Mouse (Mus musculus) E14TG2a.4 (cell line): ENCODE results near the gene Prpf38b.

Experiments used
- H3K27me3 ChIP-seq: 2 replicates; pipeline ENCODE4 v1.6.1; 2014; ENCODE audit warnings: low read length, control low read depth; ENCODE audit not compliant: insufficient read depth
- H3K36me3 ChIP-seq: 2 replicates; pipeline ENCODE4 v1.6.1; 2014; ENCODE audit warnings: low read length, control low read depth; ENCODE audit not compliant: insufficient read depth
- H3K4me1 ChIP-seq: replicated peaks from 2 replicates; pipeline ENCODE4 v1.6.1; 2014; ENCODE audit warnings: low read depth, low read length, control low read depth
- H3K4me3 ChIP-seq: replicated peaks from 2 replicates; pipeline ENCODE4 v1.5.1; 2014; ENCODE audit warnings: mild to moderate bottlenecking, low read length
- H3K9me3 ChIP-seq: 2 replicates; pipeline ENCODE4 v1.6.1; 2014; ENCODE audit warnings: low read length, control low read depth
- CTCF ChIP-seq: conservative IDR thresholded peaks from 2 replicates; pipeline ENCODE4 v1.5.1; 2014; ENCODE audit warnings: low read length
- NANOG ChIP-seq: IDR thresholded peaks from 2 replicates; pipeline ENCODE4 v1.6.1; 2014; ENCODE audit warnings: borderline replicate concordance, low read length, mixed read lengths
- POU5F1 ChIP-seq: IDR thresholded peaks from 2 replicates; pipeline ENCODE4 v1.6.1; 2014; ENCODE audit warnings: low read length, borderline replicate concordance

The Prpf38b gene

GRCm38 (mm10) chr3:108933557-108933956, 22.0 kb upstream of the Prpf38b start:
- H3K4me1 ChIP-seq = no peaks in the 10 kb centered on the region
- no peaks in the 10 kb centered on the region for H3K36me3 ChIP-seq
- H3K9me3 ChIP-seq = peaks cover 9% of the 10 kb centered on the region
- TF ChIP-seq POU5F1 = no peak
- no peak for TF ChIP-seq NANOG
- TF ChIP-seq CTCF = no peak
- peaks cover 2% of the 10 kb centered on the region for H3K27me3 ChIP-seq
- no peak overlapping the region for H3K4me3 ChIP-seq

- Histone ChIP-seq H3K4me3 (no peak overlapping the region), H3K36me3 (no peaks in the 10 kb centered on the region), H3K4me1 (peaks cover 4% of the 10 kb centered on the region), H3K27me3 (no peaks in the 10 kb centered on the region; the same call in 1 of the 2 replicates), H3K9me3 (no peaks in the 10 kb centered on the region)
- TF ChIP-seq CTCF (no peak), POU5F1 (no peak), NANOG (no peak)
Measured at GRCm38 (mm10) chr3:108926308-108926707, 14.8 kb upstream of the Prpf38b start.

DNA sequence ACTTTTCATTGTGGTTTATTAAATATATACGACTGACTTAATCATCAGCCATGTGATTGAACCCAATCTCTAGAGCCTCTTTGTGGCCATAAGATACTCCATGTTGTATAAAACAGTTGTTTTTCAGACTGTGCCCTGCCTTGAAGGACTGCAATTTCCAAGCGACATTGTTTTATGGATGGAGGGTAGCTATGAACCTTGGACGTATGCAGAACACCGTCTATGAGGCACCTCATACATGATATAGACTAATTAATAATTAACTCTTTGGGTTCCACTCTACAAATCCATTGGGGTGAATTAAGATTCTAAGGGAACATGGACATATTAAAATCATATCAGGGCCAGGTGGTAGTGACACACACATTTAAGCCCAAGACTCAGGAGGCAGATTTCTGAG, 14.2 kb upstream of the Prpf38b start:
- no peak overlapping the region for H3K4me3 ChIP-seq
- no peaks in the 10 kb centered on the region for H3K9me3 ChIP-seq
- TF ChIP-seq POU5F1 = no peak
- no peak for TF ChIP-seq CTCF
- TF ChIP-seq NANOG = no peak
- no peaks in the 10 kb centered on the region for H3K27me3 ChIP-seq
- no peaks in the 10 kb centered on the region for H3K36me3 ChIP-seq
- H3K4me1 ChIP-seq = peaks cover 4% of the 10 kb centered on the region

- peaks cover 6% of the 10 kb centered on the region for H3K4me1 ChIP-seq
Measured at GRCm38 (mm10) chr3:108921822-108922221, 10.3 kb upstream of the Prpf38b start.

DNA sequence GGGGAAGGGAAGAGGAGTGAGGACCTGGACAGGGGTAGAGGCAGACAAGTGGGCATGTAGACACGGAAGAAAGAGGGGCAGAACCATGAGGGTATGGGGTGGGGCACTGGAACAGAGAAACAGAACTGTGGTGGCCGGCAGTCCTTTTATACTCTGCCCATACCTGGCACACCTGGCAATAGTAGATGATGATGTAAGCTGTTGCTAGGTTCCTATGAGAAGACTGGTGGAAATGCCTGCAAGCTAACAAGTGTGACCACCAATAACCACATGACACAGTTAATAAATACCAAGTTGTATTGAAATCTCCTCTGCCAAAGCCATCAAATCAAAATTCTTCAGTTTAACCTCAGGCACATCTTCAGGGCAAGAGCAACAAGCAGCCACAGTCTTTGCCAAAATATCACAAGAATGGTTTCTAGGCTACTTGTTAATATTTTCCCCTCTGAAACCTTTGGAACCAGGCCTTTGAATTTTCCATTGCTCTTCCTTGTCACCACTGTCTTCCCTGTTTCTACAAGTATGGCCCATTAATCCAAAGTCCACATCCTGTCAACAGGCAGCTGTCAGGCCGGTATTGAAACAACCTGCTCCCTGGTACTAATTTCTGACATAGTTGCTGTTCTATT, 9.0 kb upstream of the Prpf38b start:
- no peak overlapping the region for H3K4me3 ChIP-seq
- H3K9me3 ChIP-seq = no peaks in the 10 kb centered on the region
- no peak for TF ChIP-seq POU5F1
- TF ChIP-seq CTCF = no peak
- no peak for TF ChIP-seq NANOG
- 0 out of 2 replicates have a peak, but pooled peaks cover 2% of the 10 kb centered on the region for H3K4me1 ChIP-seq
- H3K36me3 ChIP-seq = no peaks in the 10 kb centered on the region
- H3K27me3 ChIP-seq = 0 out of 2 replicates have a peak, but pooled peaks cover 2% of the 10 kb centered on the region

More at GRCm38 (mm10) chr3:108921822-108922221, 10.3 kb upstream of the Prpf38b start:
- H3K36me3 ChIP-seq = no peaks in the 10 kb centered on the region
- TF ChIP-seq NANOG = no peak
- no peak for TF ChIP-seq CTCF
- 0 out of 2 replicates have a peak, but pooled peaks cover 2% of the 10 kb centered on the region for H3K27me3 ChIP-seq
- no peak overlapping the region for H3K4me3 ChIP-seq
- no peaks in the 10 kb centered on the region for H3K9me3 ChIP-seq

DNA sequence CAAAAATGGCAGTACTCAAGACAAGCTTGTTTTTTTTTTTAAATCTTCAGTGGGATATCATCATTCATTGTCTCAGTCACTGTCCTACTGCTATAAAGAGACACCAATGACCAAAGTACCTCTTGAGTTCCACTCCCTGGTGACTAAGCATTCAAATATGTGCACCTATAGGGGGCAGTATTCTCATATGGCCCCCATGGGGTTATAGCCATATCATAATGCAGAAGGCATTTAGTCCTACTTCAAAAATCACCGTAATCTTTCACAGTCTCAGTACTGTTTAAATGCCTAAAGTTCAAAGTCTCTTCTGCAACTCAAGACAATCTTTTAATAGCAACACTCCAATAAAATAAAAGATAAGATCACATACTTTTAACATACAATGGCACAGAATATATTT, 7.3 kb upstream of the Prpf38b start:
- TF ChIP-seq CTCF (no peak; the same call in 1 of the 2 replicates), NANOG (no peak), POU5F1 (no peak)
- Histone ChIP-seq H3K4me1 (peaks cover 11% of the 10 kb centered on the region), H3K4me3 (no peak overlapping the region), H3K36me3 (no peaks in the 10 kb centered on the region), H3K27me3 (0 out of 2 replicates have a peak, but pooled peaks cover 2% of the 10 kb centered on the region), H3K9me3 (no peaks in the 10 kb centered on the region)

DNA sequence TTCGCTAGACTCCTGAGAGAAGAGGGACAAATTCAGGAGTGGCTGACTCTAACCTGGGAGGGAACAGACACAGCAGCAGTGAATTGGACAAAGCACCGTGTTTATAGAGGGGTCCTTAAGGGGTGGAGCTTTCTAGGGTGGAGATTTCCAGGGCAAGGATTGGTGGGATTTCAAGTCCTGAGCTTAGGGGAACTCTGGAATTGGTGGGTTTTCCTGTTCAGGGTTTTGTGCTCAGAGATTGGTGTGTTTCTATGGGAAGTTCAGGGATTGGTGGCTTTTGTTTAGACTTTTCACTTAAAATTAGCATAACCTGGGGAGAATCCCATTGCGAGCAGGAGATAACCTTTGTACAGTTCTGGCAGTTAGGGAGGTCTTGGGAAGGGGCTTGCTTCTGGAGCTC, 6.5 kb upstream of the Prpf38b start:
- Histone ChIP-seq H3K36me3 (no peaks in the 10 kb centered on the region), H3K4me1 (peaks cover 17% of the 10 kb centered on the region), H3K4me3 (no peak overlapping the region), H3K9me3 (no peaks in the 10 kb centered on the region), H3K27me3 (0 out of 2 replicates have a peak, but pooled peaks cover 2% of the 10 kb centered on the region)
- no peak for TF ChIP-seq CTCF
- no peak for TF ChIP-seq NANOG
- TF ChIP-seq POU5F1 = no peak

- no peaks in the 10 kb centered on the region for H3K36me3 ChIP-seq
- no peaks in the 10 kb centered on the region for H3K9me3 ChIP-seq
- H3K27me3 ChIP-seq = 0 out of 2 replicates have a peak, but pooled peaks cover 2% of the 10 kb centered on the region
- peaks cover 27% of the 10 kb centered on the region for H3K4me1 ChIP-seq
- no peak overlapping the region for H3K4me3 ChIP-seq
- no peak for TF ChIP-seq CTCF
- TF ChIP-seq POU5F1 = no peak
- TF ChIP-seq NANOG = no peak
Measured at GRCm38 (mm10) chr3:108916857-108917256, 5.3 kb upstream of the Prpf38b start.
